Mouse (Mus musculus) kidney, embryonic 15.5 days (tissue): ENCODE results near the gene Btbd7. TPM values are rescaled to one million over a fixed set of nuclear protein-coding genes. Genes with fewer than 3 reads are reported as not detected.

Source experiments
- ATAC-seq: fragments of 200-750 bp; cut with Nextera tagmentation; replicated peaks from 2 replicates; pipeline ENCODE4 v1.8.0; 2017; ENCODE audit warnings: moderate TSS enrichment; ENCODE audit not compliant: low FRiP score
- H3K27ac ChIP-seq: fragments of 300-500 bp; sonication (generic); 2 replicates; pipeline ENCODE4 v1.5.1; 2015; ENCODE audit warnings: mild to moderate bottlenecking, inconsistent platforms
- H3K27me3 ChIP-seq: fragments of 300-500 bp; sonication (generic); 2 replicates; pipeline ENCODE4 v1.6.1; 2015; ENCODE audit warnings: inconsistent platforms
- H3K36me3 ChIP-seq: fragments of 300-500 bp; sonication (generic); 2 replicates; pipeline ENCODE4 v1.6.1; 2015; ENCODE audit warnings: inconsistent platforms
- H3K4me1 ChIP-seq: fragments of 300-500 bp; sonication (generic); 2 replicates; pipeline ENCODE4 v1.6.1; 2015; ENCODE audit warnings: inconsistent platforms
- H3K4me2 ChIP-seq: fragments of 300-500 bp; sonication (generic); 2 replicates; pipeline ENCODE4 v1.6.1; 2015; ENCODE audit warnings: moderate library complexity, mild to moderate bottlenecking, inconsistent platforms
- H3K4me3 ChIP-seq: fragments of 300-500 bp; sonication (generic); replicated peaks from 2 replicates; pipeline ENCODE4 v1.5.1; 2015; ENCODE audit warnings: mild to moderate bottlenecking, inconsistent platforms
- H3K9ac ChIP-seq: fragments of 300-500 bp; sonication (generic); 2 replicates; pipeline ENCODE4 v1.6.1; 2015; ENCODE audit warnings: mild to moderate bottlenecking, inconsistent platforms
- H3K9me3 ChIP-seq: fragments of 300-500 bp; sonication (generic); replicated peaks from 2 replicates; pipeline ENCODE4 v1.6.1; 2016; ENCODE audit warnings: inconsistent platforms
- WGBS: fragments of 180-500 bp; shearing (Covaris S2); methylation state at CpG from one replicate; pipeline ENCODE4 v1.1.7; 2015; ENCODE audit warnings: mixed read lengths; 5-methylcytosine and 5-hydroxymethylcytosine counted together
- polyA plus RNA-seq: library from polyadenylated mRNA; unstranded; fragments of >200 nt; fragmentation: Nextera tagmentation; extraction: Ambion mirVana; gene quantifications from 2 replicates; pipeline ENCODE4 v1.2.1, GENCODE M21; 2015

Gene Btbd7
- polyA plus RNA-seq, 1 experiment from 2014 or later, result 18.5 TPM

DNA sequence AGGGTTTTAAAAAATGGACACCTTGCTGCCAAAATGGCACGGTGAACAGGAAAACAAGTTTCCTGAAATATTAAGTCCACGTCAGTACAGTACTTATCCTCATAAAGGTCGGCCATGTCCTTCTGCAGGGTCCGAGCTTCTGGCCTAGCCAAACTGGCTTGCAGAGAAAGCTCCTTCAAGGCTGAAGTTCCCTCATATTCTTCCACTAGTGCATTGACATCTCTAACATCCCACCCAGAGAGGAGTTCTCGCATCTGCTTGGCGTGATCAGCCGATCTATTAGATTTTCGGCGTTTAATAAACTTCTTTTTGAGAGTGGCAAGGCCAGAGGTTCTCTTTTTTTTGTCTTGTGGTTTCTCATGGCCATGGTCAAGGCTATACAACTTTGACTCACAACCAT is 40.0 kb downstream of the Btbd7 start:
- Histone ChIP-seq H3K4me1 (no peaks in the 10 kb centered on the region), H3K9me3 (no peaks in the 10 kb centered on the region), H3K4me2 (no peak overlapping the region), H3K4me3 (no peak overlapping the region), H3K27me3 (no peaks in the 10 kb centered on the region), H3K27ac (no peak overlapping the region), H3K9ac (no peak overlapping the region), H3K36me3 (peaks cover 27% of the 10 kb centered on the region)
- ATAC-seq, result no peak
- WGBS, result 95% methylated on average over 9 of the region's 9 CpGs

DNA sequence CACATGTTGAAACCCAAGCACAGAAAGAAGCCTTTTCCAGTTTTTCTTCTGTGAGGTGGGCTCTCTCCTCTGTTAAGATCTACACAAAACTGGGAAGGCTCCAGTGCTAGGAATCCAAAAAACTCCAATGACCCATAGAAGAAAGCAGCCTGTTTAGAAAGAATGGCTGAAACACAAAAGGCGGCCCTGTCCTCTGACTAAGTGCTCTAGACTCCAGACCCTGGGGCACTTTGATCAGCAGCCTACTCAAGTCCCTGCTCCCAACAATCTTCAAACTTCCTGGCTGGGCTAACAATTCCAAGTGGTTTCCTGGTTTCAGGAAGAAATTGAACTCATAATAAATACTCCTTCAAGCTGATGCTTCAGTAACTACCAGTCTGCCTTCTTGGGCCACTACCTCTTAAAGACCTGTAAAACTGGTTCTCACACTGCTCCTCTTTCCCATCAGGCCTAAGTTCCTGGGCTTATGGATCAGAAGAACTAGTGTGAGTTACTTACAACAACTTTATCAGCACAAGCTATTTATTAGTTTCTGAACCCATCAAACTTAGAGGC is 45.4 kb downstream of the Btbd7 start:
- no peak for ATAC-seq
- H3K27me3 ChIP-seq, result no peaks in the 10 kb centered on the region
- no peak overlapping the region for H3K4me3 ChIP-seq
- H3K9me3 ChIP-seq, result no peaks in the 10 kb centered on the region
- H3K4me1 ChIP-seq, result no peaks in the 10 kb centered on the region
- WGBS, result 76% methylated on average over 1 of the region's 1 CpGs
- peaks cover 19% of the 10 kb centered on the region for H3K36me3 ChIP-seq
- peak overlapping the region; percentile 71 for H3K27ac ChIP-seq
- H3K9ac ChIP-seq, result no peak overlapping the region
- no peak overlapping the region for H3K4me2 ChIP-seq

DNA sequence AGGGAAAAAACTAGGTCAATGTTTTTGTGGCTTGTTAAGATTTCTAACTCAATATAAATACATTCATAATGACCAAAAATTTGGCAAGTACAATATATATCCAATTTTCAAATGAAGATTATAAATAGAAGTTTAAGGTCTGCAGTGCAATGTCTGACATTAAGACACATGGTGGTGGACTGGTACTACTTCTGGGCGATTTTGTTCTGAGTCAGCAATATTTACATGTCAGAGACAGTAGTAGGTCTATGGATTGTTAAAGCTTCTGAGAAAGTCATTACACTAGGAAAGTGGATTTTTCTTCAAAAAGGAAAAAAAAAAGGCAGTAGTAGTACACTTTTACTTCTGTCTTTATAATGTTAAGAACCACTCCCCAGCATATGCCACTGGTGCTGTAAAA is 46.4 kb downstream of the Btbd7 start:
- H3K27me3 ChIP-seq, result no peaks in the 10 kb centered on the region
- no peak overlapping the region for H3K9ac ChIP-seq
- H3K27ac ChIP-seq, result no peak overlapping the region
- peaks cover 14% of the 10 kb centered on the region for H3K36me3 ChIP-seq
- H3K4me3 ChIP-seq, result no peak overlapping the region
- no peaks in the 10 kb centered on the region for H3K9me3 ChIP-seq
- WGBS, result 86% methylated on average over 1 of the region's 1 CpGs
- no peaks in the 10 kb centered on the region for H3K4me1 ChIP-seq
- H3K4me2 ChIP-seq, result no peak overlapping the region
- ATAC-seq, result no peak

DNA sequence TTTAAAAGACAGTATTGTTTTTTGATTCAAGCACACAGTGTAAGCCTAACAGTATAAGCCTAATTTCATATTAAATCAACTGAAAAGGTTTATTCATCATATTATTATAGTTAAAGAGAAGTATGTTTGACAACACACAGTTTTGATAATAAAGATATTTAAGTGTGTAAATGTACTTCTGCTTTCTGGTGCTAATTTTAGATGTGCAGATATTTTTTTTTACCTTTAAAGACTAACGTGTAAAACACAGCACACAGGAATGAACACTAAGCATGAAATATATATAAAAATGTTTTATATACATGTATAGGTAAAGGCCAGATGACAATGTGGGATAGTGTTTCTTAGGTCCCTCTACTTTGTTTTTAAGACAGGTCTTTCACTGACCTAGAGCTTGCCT is 51.2 kb downstream of the Btbd7 start:
- no peaks in the 10 kb centered on the region for H3K9me3 ChIP-seq
- no peak overlapping the region for H3K9ac ChIP-seq
- ATAC-seq, result no peak
- no peak overlapping the region for H3K27ac ChIP-seq
- no peaks in the 10 kb centered on the region for H3K27me3 ChIP-seq
- no peaks in the 10 kb centered on the region for H3K4me1 ChIP-seq
- peaks cover 9% of the 10 kb centered on the region; the same call in 1 of the 2 replicates for H3K36me3 ChIP-seq
- 93% methylated on average over 1 of the region's 1 CpGs for WGBS
- no peak overlapping the region for H3K4me3 ChIP-seq
- H3K4me2 ChIP-seq, result no peak overlapping the region

DNA sequence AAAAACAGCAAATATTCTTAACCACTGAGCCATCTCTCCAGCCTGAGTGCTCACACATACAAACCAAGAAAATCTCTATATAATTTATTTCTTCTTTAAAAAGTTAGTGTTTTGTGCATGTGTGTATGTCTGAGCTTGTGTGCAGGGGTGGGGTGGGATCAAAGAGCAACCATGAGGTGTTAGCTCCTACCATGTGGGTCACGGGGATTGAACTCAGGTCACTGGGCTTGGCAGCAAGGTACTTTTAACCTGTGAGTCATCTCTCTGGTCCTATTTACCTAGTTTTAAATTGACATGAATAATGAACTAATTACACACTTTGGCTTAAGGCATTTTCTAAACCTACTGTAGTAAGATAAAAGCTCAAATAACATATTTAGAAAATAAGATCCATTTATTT is 51.9 kb downstream of the Btbd7 start:
- Histone ChIP-seq H3K27me3 (no peaks in the 10 kb centered on the region), H3K9ac (no peak overlapping the region), H3K4me3 (no peak overlapping the region), H3K4me1 (no peaks in the 10 kb centered on the region), H3K27ac (no peak overlapping the region), H3K36me3 (peaks cover 5% of the 10 kb centered on the region; the same call in 1 of the 2 replicates), H3K9me3 (no peaks in the 10 kb centered on the region), H3K4me2 (no peak overlapping the region)
- no peak for ATAC-seq
- WGBS, result 91% methylated on average over 1 of the region's 1 CpGs

DNA sequence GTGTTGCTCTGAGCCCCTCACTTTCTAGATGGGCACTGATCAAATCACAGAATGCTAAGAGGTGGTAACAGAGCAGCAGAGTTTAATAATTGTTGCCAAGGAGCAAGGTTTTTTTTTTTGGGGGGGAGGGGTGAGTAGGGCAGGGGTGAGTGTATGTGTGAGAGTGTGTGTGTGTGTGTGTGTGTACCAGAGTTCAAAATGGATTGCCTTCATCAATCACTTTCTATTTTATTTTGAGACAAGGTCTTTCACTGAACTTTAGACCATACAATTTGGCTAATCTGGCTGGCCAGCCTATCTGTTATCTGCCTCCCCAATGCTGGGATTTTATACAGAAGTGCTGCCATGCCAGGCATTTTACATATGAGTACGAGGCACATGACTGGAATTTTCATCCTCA is 63.4 kb downstream of the Btbd7 start:
- ATAC-seq, result no peak
- Histone ChIP-seq H3K9me3 (no peaks in the 10 kb centered on the region), H3K27me3 (no peaks in the 10 kb centered on the region), H3K4me2 (no peak overlapping the region), H3K9ac (no peak overlapping the region), H3K4me1 (no peaks in the 10 kb centered on the region), H3K36me3 (peaks cover 43% of the 10 kb centered on the region), H3K27ac (no peak overlapping the region), H3K4me3 (no peak overlapping the region)
- whole genome bisulfite sequencing, result 90% methylated on average over 1 of the region's 1 CpGs

DNA sequence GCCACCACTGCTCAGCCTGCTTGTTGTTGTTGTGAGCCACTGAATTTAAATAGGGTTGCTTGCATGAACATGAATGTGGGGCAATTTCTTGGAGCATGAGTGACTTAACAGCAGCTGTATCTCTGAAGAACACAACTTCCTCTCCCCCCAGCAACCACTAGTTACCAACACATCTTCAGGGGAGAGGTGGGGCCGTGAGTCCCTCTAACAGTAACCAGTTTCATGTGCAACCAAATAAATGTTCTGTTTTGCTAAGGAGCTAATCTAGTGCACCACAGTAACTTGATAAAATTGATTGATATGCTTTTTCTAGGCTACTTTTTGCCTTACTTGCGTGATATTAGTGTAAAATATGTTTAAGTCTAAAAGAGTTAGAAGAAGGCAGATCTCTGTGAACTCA is 78.7 kb downstream of the Btbd7 start:
- no peaks in the 10 kb centered on the region for H3K9me3 ChIP-seq
- H3K4me3 ChIP-seq, result no peak overlapping the region
- 91% methylated on average over 2 of the region's 2 CpGs for WGBS
- ATAC-seq, result no peak
- H3K36me3 ChIP-seq, result peaks cover 46% of the 10 kb centered on the region
- H3K9ac ChIP-seq, result no peak overlapping the region
- no peaks in the 10 kb centered on the region for H3K27me3 ChIP-seq
- no peaks in the 10 kb centered on the region for H3K4me1 ChIP-seq
- H3K27ac ChIP-seq, result no peak overlapping the region
- H3K4me2 ChIP-seq, result no peak overlapping the region

DNA sequence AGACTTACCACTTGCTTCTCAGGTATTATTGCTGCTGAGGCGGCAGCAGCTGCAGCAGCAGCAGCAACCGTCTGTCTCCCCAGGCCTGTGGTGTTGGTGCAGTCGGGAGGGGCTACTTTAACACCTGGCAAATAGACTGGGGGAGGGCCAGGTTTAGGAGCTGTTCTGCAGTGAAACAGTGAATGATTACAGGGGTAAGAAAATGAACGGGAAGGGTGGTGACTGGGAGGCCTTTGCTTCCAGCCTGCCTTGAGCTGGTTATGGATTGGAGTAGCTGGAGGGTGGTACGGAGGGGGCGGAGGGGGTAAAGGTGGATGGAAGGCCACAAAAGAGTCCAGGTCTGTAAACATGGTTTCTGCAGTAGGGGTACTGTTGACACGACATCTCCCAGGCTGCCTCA is 90.3 kb downstream of the Btbd7 start:
- peaks cover 89% of the 10 kb centered on the region for H3K36me3 ChIP-seq
- H3K4me1 ChIP-seq, result no peaks in the 10 kb centered on the region
- WGBS, result 80% methylated on average over 7 of the region's 7 CpGs
- no peak overlapping the region for H3K4me3 ChIP-seq
- H3K27ac ChIP-seq, result no peak overlapping the region
- ATAC-seq, result no peak
- no peaks in the 10 kb centered on the region for H3K27me3 ChIP-seq
- H3K9ac ChIP-seq, result no peak overlapping the region
- no peaks in the 10 kb centered on the region for H3K9me3 ChIP-seq
- H3K4me2 ChIP-seq, result no peak overlapping the region

DNA sequence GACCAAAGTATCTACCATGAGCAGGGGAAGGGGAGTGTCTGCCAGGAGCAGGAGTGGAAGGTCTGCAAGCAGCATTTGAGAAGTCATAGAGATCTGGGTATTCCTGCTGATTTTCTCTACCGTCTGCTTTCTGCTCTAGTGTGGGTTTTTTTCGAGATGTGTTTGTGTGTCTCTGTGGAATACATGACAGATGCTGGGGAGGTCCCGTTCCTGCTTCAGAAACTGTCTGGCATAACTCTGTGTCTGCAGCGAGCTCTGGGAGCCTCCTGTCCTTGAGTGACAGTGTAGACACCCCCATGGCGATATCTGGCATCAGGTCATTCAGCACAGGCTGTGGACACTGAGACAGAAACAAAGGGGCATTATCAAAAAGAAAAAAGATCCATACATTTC is 92.7 kb downstream of the Btbd7 start:
- H3K27ac ChIP-seq, result no peak overlapping the region
- H3K36me3 ChIP-seq, result peaks cover 86% of the 10 kb centered on the region
- 90% methylated on average over 5 of the region's 5 CpGs for WGBS
- H3K9ac ChIP-seq, result no peak overlapping the region
- no peak for ATAC-seq
- no peak overlapping the region for H3K4me2 ChIP-seq
- no peaks in the 10 kb centered on the region for H3K4me1 ChIP-seq
- H3K9me3 ChIP-seq, result no peaks in the 10 kb centered on the region
- H3K4me3 ChIP-seq, result no peak overlapping the region
- H3K27me3 ChIP-seq, result no peaks in the 10 kb centered on the region

DNA sequence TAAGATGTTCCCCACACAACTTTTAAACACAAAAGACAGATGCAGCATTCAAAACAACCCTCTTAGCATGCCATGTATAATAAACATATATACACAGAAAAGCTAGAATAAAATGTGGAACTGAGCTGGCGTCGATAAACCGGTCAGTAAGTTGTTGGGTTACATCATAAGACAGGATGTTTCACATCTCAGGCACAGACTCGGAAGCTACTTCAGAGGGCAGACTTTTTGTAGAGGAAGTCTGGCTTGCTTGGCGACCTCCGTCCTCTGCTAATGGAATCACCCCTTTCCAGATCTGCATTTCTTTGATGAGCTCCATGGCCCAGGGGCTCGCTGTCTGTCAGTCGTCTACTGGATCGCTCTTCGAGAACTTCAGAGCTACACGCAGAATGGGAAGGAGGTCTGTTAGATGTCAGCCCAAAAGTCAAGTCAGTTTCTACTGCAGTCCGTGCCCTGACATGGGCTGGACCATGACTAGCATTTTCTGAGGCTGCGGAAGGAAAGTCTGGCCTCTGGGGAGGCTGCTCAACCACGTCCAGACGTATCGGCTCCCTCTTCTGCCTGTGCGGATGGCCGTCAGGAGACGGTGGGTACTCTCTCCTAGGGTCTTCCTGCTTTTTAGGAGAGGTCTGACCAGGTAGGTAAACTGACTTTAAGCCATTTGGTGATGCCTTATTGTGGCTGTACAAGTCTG is 93.2 kb downstream of the Btbd7 start:
- peaks cover 80% of the 10 kb centered on the region for H3K36me3 ChIP-seq
- H3K4me3 ChIP-seq, result no peak overlapping the region

DNA sequence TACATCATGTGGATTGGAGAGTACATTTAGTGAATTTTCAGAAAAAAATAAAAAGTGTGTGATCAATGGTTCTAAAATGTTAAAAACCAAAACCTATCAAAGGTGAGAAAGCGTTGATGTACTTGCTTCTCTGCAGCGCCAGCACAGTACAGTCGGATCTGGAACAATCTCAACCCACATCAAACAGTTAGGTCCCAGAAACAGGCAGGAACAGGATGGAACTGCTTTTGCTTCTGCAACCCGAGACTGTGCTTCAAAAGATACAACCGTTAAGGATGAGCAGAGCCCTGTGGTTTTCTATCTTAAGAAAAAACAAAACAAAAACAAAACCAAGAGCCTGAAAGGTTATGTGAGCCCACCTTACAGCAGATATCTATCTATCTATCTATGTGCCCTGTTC is 95.4 kb downstream of the Btbd7 start:
- no peak for ATAC-seq
- no peaks in the 10 kb centered on the region for H3K4me1 ChIP-seq
- H3K27me3 ChIP-seq, result no peaks in the 10 kb centered on the region
- no peak overlapping the region for H3K27ac ChIP-seq
- H3K4me2 ChIP-seq, result no peak overlapping the region
- H3K9ac ChIP-seq, result no peak overlapping the region
- 91% methylated on average over 5 of the region's 5 CpGs for WGBS
- no peak overlapping the region for H3K4me3 ChIP-seq
- H3K36me3 ChIP-seq, result peaks cover 70% of the 10 kb centered on the region
- H3K9me3 ChIP-seq, result no peaks in the 10 kb centered on the region

More for the DNA sequence above, 93.2 kb downstream of the Btbd7 start:
- WGBS, result 88% methylated on average over 19 of the region's 19 CpGs
- H3K9ac ChIP-seq, result no peak overlapping the region
- H3K4me2 ChIP-seq, result no peak overlapping the region
- ATAC-seq, result no peak
- no peaks in the 10 kb centered on the region for H3K27me3 ChIP-seq
- H3K4me1 ChIP-seq, result no peaks in the 10 kb centered on the region
- H3K9me3 ChIP-seq, result no peaks in the 10 kb centered on the region
- no peak overlapping the region for H3K27ac ChIP-seq

DNA sequence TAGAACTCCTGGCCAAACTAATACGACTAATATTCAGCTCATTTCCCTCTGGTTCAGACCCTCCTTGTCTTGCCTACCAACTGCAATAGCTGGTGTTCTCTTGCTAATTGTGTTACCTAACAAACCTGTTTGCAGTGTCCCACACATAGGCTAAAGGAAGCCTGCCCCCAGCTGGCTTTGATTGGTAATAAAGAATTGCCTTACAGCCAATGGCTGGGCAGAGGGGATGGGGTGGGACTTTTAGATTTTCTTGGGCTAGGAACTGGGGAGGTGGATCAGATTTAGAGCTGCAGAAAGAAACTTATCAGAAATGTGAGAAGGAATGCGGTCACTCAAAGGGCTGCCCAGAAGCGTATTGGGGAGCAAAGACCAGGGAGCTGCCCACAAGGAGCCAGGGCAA is 98.8 kb downstream of the Btbd7 start:
- no peak overlapping the region for H3K27ac ChIP-seq
- no peaks in the 10 kb centered on the region for H3K27me3 ChIP-seq
- no peak for ATAC-seq
- H3K36me3 ChIP-seq, result peaks cover 72% of the 10 kb centered on the region
- WGBS, result 53% methylated on average over 3 of the region's 3 CpGs
- H3K4me1 ChIP-seq, result no peaks in the 10 kb centered on the region
- H3K4me2 ChIP-seq, result no peak overlapping the region
- no peaks in the 10 kb centered on the region for H3K9me3 ChIP-seq
- H3K4me3 ChIP-seq, result no peak overlapping the region
- no peak overlapping the region for H3K9ac ChIP-seq

DNA sequence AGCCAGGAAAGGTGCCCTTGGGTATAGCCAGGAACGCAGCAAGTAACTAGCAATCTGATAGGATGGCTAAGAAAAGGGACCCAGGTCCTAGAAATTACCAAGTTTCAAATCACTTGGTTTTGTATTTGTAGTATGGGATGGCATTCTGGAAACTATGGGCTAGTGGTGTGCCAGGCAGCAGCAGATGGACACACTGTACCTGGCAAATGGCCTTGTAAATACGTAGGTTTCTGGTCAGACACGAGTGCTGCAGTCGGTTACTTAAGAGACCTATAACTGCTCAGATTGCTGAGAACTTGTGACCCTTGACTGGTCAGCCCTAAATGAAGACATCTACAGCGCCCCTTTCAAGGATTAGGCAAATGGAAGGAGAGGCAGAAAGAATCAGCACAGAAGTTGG is 100.1 kb downstream of the Btbd7 start:
- no peak for ATAC-seq
- no peaks in the 10 kb centered on the region for H3K4me1 ChIP-seq
- WGBS, result 84% methylated on average over 5 of the region's 5 CpGs
- no peaks in the 10 kb centered on the region for H3K9me3 ChIP-seq
- H3K27ac ChIP-seq, result no peak overlapping the region
- peaks cover 71% of the 10 kb centered on the region for H3K36me3 ChIP-seq
- H3K4me3 ChIP-seq, result no peak overlapping the region
- no peaks in the 10 kb centered on the region for H3K27me3 ChIP-seq
- no peak overlapping the region for H3K4me2 ChIP-seq
- no peak overlapping the region for H3K9ac ChIP-seq
